Mouse (Mus musculus): ENCODE measurements around the gene Capzb. TPM values are rescaled to one million over a fixed set of nuclear protein-coding genes. Genes with fewer than 3 reads are reported as not detected.

Gene Capzb
- polyA plus RNA-seq, 2 experiments = 198 to 284 TPM

DNA sequence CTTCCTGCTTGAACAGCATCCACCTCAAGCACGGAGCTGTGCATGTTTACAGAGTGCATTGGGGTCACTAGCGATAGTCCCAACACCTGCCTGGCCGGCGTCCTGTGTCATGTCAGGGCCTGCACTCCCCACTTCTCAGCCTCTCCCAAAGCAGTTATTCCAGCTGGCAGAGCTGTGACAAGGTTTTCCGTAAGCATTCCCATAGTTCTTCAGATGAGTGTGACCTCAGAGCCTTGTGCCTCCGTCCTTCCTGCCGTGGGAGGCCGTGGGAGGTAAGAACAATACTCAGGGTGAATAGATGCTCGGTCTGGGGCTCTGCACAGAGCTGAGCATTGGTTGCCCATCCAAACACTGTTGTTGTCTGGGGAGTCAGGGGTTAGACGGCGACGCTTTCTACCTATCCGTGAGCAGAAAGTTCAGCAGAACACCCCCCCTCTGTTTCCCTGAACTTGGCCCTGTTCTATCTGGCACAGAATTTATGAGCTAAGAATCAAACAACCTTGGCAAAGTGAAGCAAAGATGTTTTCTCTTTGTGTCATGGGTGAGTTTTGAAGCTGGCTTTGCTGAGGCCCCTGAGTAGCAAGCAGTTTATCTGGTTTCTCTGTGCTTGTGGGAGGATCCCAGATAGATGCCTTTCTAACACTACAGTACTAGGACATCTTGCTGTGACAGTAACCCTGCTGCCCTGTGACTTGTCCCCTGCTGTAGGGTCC lies 34.0 kb downstream of the Capzb start:
- Histone ChIP-seq H3K9ac (ENCODE audit: low read depth, low read length, severe bottlenecking) (no peak overlapping the region), H3K27me3 (ENCODE audit: control insufficient read depth, insufficient read depth, low read length) (no peaks in the 10 kb centered on the region), H3K36me3 (ENCODE audit: control insufficient read depth, insufficient read depth, low read length) (peaks cover 12% of the 10 kb centered on the region; the same call in 1 of the 2 replicates), H3K27ac (replicated peaks; ENCODE audit: low read depth, low read length) (no peak overlapping the region), H3K9me3 (ENCODE audit: control insufficient read depth, low read length) (no peaks in the 10 kb centered on the region), H3K4me2 (replicated peaks; ENCODE audit: low read depth, low read length, severe bottlenecking) (no peak overlapping the region), H3K4me3 (replicated peaks; ENCODE audit: low read length) (no peak overlapping the region), H3K4me1 (ENCODE audit: control insufficient read depth, insufficient read depth, low read length) (peaks cover 14% of the 10 kb centered on the region)
- 79% methylated on average over 13 of the region's 13 CpGs for WGBS
- ATAC-seq (ENCODE audit: low FRiP score, low read depth) = no peak
- no peak for DNase-seq (ENCODE audit: low spot score)
- TF ChIP-seq POLR2A (IDR thresholded peaks at IDR 0.05; ENCODE audit: borderline replicate concordance, extremely low read depth, insufficient read depth, insufficient read length) = no peak

DNA sequence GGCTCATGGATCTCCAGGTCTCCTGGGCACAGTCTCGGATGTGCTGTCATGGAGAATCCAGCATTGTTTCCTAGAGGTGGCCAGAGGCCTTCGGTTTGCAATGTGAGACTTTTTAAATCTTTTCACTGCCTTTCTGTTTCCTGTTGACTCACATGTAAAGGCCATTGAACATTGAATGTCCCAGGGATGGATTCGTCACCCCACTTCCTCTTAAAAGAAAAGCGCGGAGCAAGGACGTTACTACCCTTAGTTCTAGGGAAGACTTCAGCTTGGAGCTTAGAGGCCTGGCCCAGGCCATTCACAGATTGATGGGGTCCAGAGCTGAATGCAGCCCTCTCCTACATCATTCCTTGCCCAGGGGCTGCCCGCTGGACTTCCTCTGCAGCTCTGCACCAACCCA lies 35.2 kb downstream of the Capzb start:
- peaks cover 18% of the 10 kb centered on the region for H3K4me1 ChIP-seq (ENCODE audit: control insufficient read depth, insufficient read depth, low read length)
- no peak for TF ChIP-seq POLR2A (IDR thresholded peaks at IDR 0.05; ENCODE audit: borderline replicate concordance, extremely low read depth, insufficient read depth, insufficient read length)

DNA sequence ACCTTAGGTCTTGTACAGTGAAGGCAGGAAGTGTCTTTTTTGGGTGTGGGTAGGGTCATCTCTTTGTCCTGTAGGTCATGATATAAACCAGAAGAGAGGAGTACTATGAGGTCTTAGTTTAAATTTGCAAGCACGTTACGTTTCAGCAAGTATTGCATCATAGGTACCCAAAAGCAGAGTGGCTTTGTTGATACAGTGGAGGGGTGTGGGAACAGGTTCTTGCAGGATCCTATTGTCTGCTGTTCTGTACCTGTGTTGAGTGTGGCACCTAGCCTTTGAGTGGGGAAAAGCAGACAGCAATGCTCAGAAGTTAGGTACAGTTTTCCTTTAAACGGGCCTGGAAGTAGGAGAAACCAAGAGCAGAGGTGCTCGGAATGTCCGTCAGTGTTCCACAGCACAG lies 36.6 kb downstream of the Capzb start:
- DNase-seq (ENCODE audit: low spot score) (no peak), ATAC-seq (ENCODE audit: low FRiP score, low read depth) (no peak)
- H3K27me3 ChIP-seq (ENCODE audit: control insufficient read depth, insufficient read depth, low read length) = no peaks in the 10 kb centered on the region
- H3K36me3 ChIP-seq (ENCODE audit: control insufficient read depth, insufficient read depth, low read length) = peaks cover 17% of the 10 kb centered on the region
- WGBS = 83% methylated on average over 5 of the region's 5 CpGs
- no peaks in the 10 kb centered on the region for H3K9me3 ChIP-seq (ENCODE audit: control insufficient read depth, low read length)
- H3K4me3 ChIP-seq (replicated peaks; ENCODE audit: low read length) = no peak overlapping the region
- no peak overlapping the region for H3K4me2 ChIP-seq (replicated peaks; ENCODE audit: low read depth, low read length, severe bottlenecking)
- no peak for TF ChIP-seq POLR2A (IDR thresholded peaks at IDR 0.05; ENCODE audit: borderline replicate concordance, extremely low read depth, insufficient read depth, insufficient read length)
- H3K4me1 ChIP-seq (ENCODE audit: control insufficient read depth, insufficient read depth, low read length) = peaks cover 18% of the 10 kb centered on the region
- no peak overlapping the region for H3K27ac ChIP-seq (replicated peaks; ENCODE audit: low read depth, low read length)
- H3K9ac ChIP-seq (ENCODE audit: low read depth, low read length, severe bottlenecking) = no peak overlapping the region

More for the DNA sequence above, 35.2 kb downstream of the Capzb start:
- no peaks in the 10 kb centered on the region for H3K9me3 ChIP-seq (ENCODE audit: control insufficient read depth, low read length)
- H3K9ac ChIP-seq (ENCODE audit: low read depth, low read length, severe bottlenecking) = no peak overlapping the region
- DNase-seq (ENCODE audit: low spot score) (no peak), ATAC-seq (ENCODE audit: low FRiP score, low read depth) (no peak)
- WGBS = 71% methylated on average over 7 of the region's 7 CpGs
- no peaks in the 10 kb centered on the region for H3K27me3 ChIP-seq (ENCODE audit: control insufficient read depth, insufficient read depth, low read length)
- H3K36me3 ChIP-seq (ENCODE audit: control insufficient read depth, insufficient read depth, low read length) = peaks cover 12% of the 10 kb centered on the region; the same call in 1 of the 2 replicates
- H3K4me3 ChIP-seq (replicated peaks; ENCODE audit: low read length) = no peak overlapping the region
- H3K4me2 ChIP-seq (replicated peaks; ENCODE audit: low read depth, low read length, severe bottlenecking) = no peak overlapping the region
- H3K27ac ChIP-seq (replicated peaks; ENCODE audit: low read depth, low read length) = no peak overlapping the region

DNA sequence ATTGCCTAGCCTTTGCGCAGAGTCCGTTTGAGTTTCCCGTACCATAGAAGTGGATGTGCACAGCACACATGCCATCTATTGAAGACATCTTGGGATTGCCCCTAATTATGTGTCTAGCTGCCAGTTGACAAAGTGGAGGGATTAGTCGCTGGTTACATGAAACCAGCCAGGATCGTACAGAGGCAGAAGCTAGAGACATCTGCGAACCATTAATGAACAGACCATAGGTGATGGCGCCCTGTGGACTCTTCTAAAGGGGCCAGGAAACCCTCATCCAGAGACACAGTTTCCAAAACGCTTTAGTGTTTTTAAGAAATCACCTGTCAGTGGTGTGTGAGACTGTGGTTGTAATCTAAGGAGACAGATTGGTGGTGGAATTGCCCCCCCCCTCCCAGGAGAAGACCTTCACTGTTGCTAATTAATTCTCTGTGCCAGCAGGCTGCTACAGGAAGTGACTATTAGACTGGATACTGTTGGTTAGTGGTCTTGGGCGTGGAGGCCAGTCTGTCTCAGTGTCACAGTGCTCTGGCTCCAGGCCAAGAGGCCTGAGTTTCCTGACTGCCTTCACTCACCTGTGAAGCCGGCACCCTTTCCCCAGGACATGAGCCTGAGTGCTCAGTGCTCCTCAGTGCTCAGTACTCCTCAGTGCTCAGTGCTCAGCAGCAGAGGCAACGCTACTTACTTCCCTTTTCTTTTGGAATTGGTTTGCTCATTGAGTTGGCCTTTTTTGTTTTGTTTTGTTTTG lies 37.8 kb downstream of the Capzb start:
- peak; percentile 64 for ATAC-seq (ENCODE audit: low FRiP score, low read depth)
- TF ChIP-seq POLR2A (IDR thresholded peaks at IDR 0.05; ENCODE audit: borderline replicate concordance, extremely low read depth, insufficient read depth, insufficient read length) = no peak
- H3K4me1 ChIP-seq (ENCODE audit: control insufficient read depth, insufficient read depth, low read length) = peaks cover 23% of the 10 kb centered on the region
- H3K4me2 ChIP-seq (replicated peaks; ENCODE audit: low read depth, low read length, severe bottlenecking) = no peak overlapping the region
- 28% methylated on average over 11 of the region's 11 CpGs for WGBS
- no peak overlapping the region for H3K9ac ChIP-seq (ENCODE audit: low read depth, low read length, severe bottlenecking)
- DNase-seq (ENCODE audit: low spot score) = no peak
- H3K27ac ChIP-seq (replicated peaks; ENCODE audit: low read depth, low read length) = 0 out of 2 replicates have a peak overlapping the region, but pooled peaks have one; percentile 20
- no peak overlapping the region for H3K4me3 ChIP-seq (replicated peaks; ENCODE audit: low read length)
- H3K27me3 ChIP-seq (ENCODE audit: control insufficient read depth, insufficient read depth, low read length) = no peaks in the 10 kb centered on the region
- H3K36me3 ChIP-seq (ENCODE audit: control insufficient read depth, insufficient read depth, low read length) = peaks cover 17% of the 10 kb centered on the region
- H3K9me3 ChIP-seq (ENCODE audit: control insufficient read depth, low read length) = no peaks in the 10 kb centered on the region

DNA sequence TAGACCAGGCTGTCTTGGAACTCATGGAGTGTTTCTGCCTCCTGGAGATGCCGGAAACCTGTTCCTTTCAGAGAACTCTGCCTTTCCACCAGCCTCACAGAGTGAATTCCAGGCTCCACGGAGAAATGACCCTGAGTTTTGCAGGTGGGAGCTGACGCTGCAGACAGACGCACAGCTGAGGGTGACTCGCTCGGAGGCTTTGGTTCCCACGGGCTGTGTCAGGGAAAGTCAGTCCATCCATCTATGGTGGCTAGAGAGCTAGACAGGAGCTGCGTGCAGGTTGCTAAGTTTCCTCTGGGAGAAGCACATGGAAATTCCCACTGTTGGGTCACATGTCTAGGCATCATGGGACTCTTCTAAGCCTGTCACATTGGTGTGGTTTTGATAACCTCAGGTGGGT lies 38.5 kb downstream of the Capzb start:
- no peak overlapping the region for H3K4me3 ChIP-seq (replicated peaks; ENCODE audit: low read length)
- no peaks in the 10 kb centered on the region for H3K27me3 ChIP-seq (ENCODE audit: control insufficient read depth, insufficient read depth, low read length)
- no peak for ATAC-seq (ENCODE audit: low FRiP score, low read depth)
- peaks cover 18% of the 10 kb centered on the region for H3K36me3 ChIP-seq (ENCODE audit: control insufficient read depth, insufficient read depth, low read length)
- TF ChIP-seq POLR2A (IDR thresholded peaks at IDR 0.05; ENCODE audit: borderline replicate concordance, extremely low read depth, insufficient read depth, insufficient read length) = no peak
- no peaks in the 10 kb centered on the region for H3K9me3 ChIP-seq (ENCODE audit: control insufficient read depth, low read length)
- no peak overlapping the region for H3K9ac ChIP-seq (ENCODE audit: low read depth, low read length, severe bottlenecking)
- H3K27ac ChIP-seq (replicated peaks; ENCODE audit: low read depth, low read length) = no peak overlapping the region
- H3K4me2 ChIP-seq (replicated peaks; ENCODE audit: low read depth, low read length, severe bottlenecking) = no peak overlapping the region
- H3K4me1 ChIP-seq (ENCODE audit: control insufficient read depth, insufficient read depth, low read length) = peaks cover 25% of the 10 kb centered on the region
- no peak for DNase-seq (ENCODE audit: low spot score)
- WGBS = 61% methylated on average over 8 of the region's 8 CpGs

Data from limb, embryonic 14.5 days (tissue).